Mouse (Mus musculus) liver, postnatal 0 days (tissue): ENCODE results near the gene Fto. TPM values are rescaled to one million over a fixed set of nuclear protein-coding genes. Genes with fewer than 3 reads are reported as not detected.

Experiments
- ATAC-seq: fragments of 200-750 bp; cut with Nextera tagmentation; 2 replicates; pipeline ENCODE4 v1.8.0; 2017; ENCODE audit warnings: mild to moderate bottlenecking, moderate library complexity
- DNase-seq: peaks from one replicate; pipeline ENCODE4 v3.0.0-alpha.2; 2016
- H3K27ac ChIP-seq: fragments of 300-500 bp; sonication (generic); 2 replicates; pipeline ENCODE4 v1.5.1; 2014; ENCODE audit warnings: antibody characterized with exemption, moderate library complexity, mild to moderate bottlenecking, low read depth
- H3K27me3 ChIP-seq: fragments of 300-500 bp; sonication (generic); 2 replicates; pipeline ENCODE4 v1.6.1; 2014; ENCODE audit warnings: low read length, control low read depth, mixed read lengths; ENCODE audit not compliant: insufficient read depth
- H3K36me3 ChIP-seq: fragments of 300-500 bp; sonication (generic); replicated peaks from 2 replicates; pipeline ENCODE4 v1.6.1; 2014; ENCODE audit warnings: mild to moderate bottlenecking, control low read depth, low read length, moderate library complexity, mixed read lengths; ENCODE audit not compliant: insufficient read depth
- H3K4me1 ChIP-seq: fragments of 300-500 bp; sonication (generic); 2 replicates; pipeline ENCODE4 v1.6.1; 2014; ENCODE audit warnings: antibody characterized with exemption, mild to moderate bottlenecking, control low read depth; ENCODE audit not compliant: insufficient read depth
- H3K4me2 ChIP-seq: fragments of 300-500 bp; sonication (generic); 2 replicates; pipeline ENCODE4 v1.6.1; 2014; ENCODE audit warnings: low read depth, mild to moderate bottlenecking, low read length, moderate library complexity, mixed read lengths
- H3K4me3 ChIP-seq: fragments of 300-500 bp; sonication (generic); 2 replicates; pipeline ENCODE4 v1.5.1; 2014; ENCODE audit warnings: low read depth, low read length
- H3K9ac ChIP-seq: fragments of 300-500 bp; sonication (generic); replicated peaks from 2 replicates; pipeline ENCODE4 v1.6.1; 2014; ENCODE audit warnings: mild to moderate bottlenecking, moderate library complexity
- H3K9me3 ChIP-seq: fragments of 300-500 bp; sonication (generic); 2 replicates; pipeline ENCODE4 v1.6.1; 2016; ENCODE audit warnings: mild to moderate bottlenecking, control low read depth, low read length, mixed read lengths
- CTCF ChIP-seq: sonication (generic); IDR thresholded peaks from 2 replicates; pipeline ENCODE4 v1.5.1; 2016; ENCODE audit warnings: antibody characterized with exemption, low read depth
- EP300 ChIP-seq: IDR thresholded peaks from 2 replicates; pipeline ENCODE4 v1.6.1; 2016; ENCODE audit warnings: antibody characterized with exemption, low read depth, mild to moderate bottlenecking
- WGBS: fragments of 180-500 bp; shearing (Covaris S2); extraction: QIAGEN DNeasy Blood & Tissue Kit; methylation state at CpG from one replicate; pipeline ENCODE4 v1.1.7; 2014; ENCODE audit not compliant: insufficient replicate concordance; 5-methylcytosine and 5-hydroxymethylcytosine counted together
- polyA plus RNA-seq: library from polyadenylated mRNA; unstranded; fragments of >200 nt; fragmentation: Nextera tagmentation; extraction: Ambion mirVana; gene quantifications from 2 replicates; pipeline ENCODE4 v1.2.1, GENCODE M21; 2015

Gene Fto
- polyA plus RNA-seq, 1 experiment from 2014 or later = 10.8 TPM

DNA sequence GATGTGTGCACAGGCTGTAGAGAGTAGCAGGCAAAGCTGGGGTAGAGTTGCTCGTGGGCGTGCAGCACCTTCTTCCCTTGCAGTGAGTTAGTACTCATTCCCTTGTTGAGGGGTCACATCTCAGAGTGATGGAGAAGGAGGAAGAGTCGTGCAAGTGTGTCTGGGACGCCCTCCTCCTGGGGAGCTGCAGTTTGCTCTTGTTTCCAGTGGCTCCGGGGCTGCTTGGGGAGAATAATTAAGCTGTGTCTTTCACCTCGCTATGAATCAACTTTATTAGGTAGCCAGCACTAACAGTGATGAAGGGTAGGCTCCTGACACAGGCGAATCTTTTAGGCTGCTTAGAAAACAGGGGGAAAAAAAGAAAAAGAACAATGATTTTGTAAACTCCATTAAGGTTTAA, 203.1 kb downstream of the Fto start:
- no peaks in the 10 kb centered on the region; the same call in 1 of the 2 replicates for H3K36me3 ChIP-seq
- H3K4me3 ChIP-seq = no peak overlapping the region
- ATAC-seq (no peak), DNase-seq (no peak)
- 70% methylated on average over 7 of the region's 7 CpGs for WGBS
- peaks cover 6% of the 10 kb centered on the region; the same call in 1 of the 2 replicates for H3K4me1 ChIP-seq
- TF ChIP-seq CTCF = no peak
- TF ChIP-seq EP300 = no peak
- H3K27me3 ChIP-seq = no peaks in the 10 kb centered on the region
- no peak overlapping the region for H3K4me2 ChIP-seq
- H3K9ac ChIP-seq = no peak overlapping the region
- no peak overlapping the region for H3K27ac ChIP-seq
- H3K9me3 ChIP-seq = no peaks in the 10 kb centered on the region

- Histone ChIP-seq H3K9me3 (no peaks in the 10 kb centered on the region), H3K9ac (no peak overlapping the region), H3K4me2 (no peak overlapping the region), H3K4me1 (peaks cover 6% of the 10 kb centered on the region; the same call in 1 of the 2 replicates), H3K27ac (no peak overlapping the region), H3K36me3 (no peaks in the 10 kb centered on the region), H3K4me3 (no peak overlapping the region), H3K27me3 (no peaks in the 10 kb centered on the region)
- TF ChIP-seq EP300 (no peak), CTCF (no peak)
- 21% methylated on average over 6 of the region's 6 CpGs for WGBS
- ATAC-seq (no peak), DNase-seq (no peak)
Measured at GRCm38 (mm10) chr8:91518085-91518484, 204.8 kb downstream of the Fto start.

DNA sequence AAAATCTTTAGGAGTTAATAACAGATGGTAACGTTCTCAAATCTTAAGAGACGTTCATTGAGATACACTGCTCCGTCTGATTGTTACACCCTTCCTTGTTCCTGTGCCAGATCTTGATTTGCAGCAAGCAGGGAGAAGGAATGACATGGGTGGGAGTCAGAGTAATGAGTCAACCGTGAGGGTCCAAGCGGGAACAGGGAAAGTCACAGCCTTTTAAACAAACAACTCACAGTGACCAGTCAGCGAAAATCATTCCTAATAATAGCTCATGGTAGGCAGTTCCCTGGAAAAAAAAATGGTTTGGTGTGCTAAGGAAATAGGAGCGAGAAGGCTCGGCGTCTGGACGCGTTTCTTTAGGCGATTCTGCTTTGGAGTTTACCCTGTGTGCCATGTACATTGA, 208.9 kb downstream of the Fto start:
- H3K9ac ChIP-seq = no peak overlapping the region
- peaks cover 6% of the 10 kb centered on the region; the same call in 1 of the 2 replicates for H3K4me1 ChIP-seq
- no peaks in the 10 kb centered on the region for H3K27me3 ChIP-seq
- H3K36me3 ChIP-seq = no peaks in the 10 kb centered on the region
- DNase-seq (no peak), ATAC-seq (no peak)
- no peak overlapping the region for H3K4me2 ChIP-seq
- TF ChIP-seq EP300 (no peak), CTCF (no peak)
- H3K9me3 ChIP-seq = no peaks in the 10 kb centered on the region
- no peak overlapping the region for H3K27ac ChIP-seq
- no peak overlapping the region for H3K4me3 ChIP-seq
- 74% methylated on average over 12 of the region's 12 CpGs for WGBS

GRCm38 (mm10) chr8:91524056-91524864, 210.9 kb downstream of the Fto start:
- H3K9ac ChIP-seq = no peak overlapping the region
- ATAC-seq (no peak), DNase-seq (no peak)
- H3K9me3 ChIP-seq = no peaks in the 10 kb centered on the region
- no peaks in the 10 kb centered on the region for H3K27me3 ChIP-seq
- H3K36me3 ChIP-seq = no peaks in the 10 kb centered on the region
- no peak overlapping the region for H3K4me2 ChIP-seq
- WGBS = 76% methylated on average over 16 of the region's 16 CpGs
- no peak overlapping the region for H3K27ac ChIP-seq
- TF ChIP-seq EP300 (no peak), CTCF (no peak)
- H3K4me1 ChIP-seq = no peaks in the 10 kb centered on the region; the same call in 1 of the 2 replicates
- H3K4me3 ChIP-seq = no peak overlapping the region

DNA sequence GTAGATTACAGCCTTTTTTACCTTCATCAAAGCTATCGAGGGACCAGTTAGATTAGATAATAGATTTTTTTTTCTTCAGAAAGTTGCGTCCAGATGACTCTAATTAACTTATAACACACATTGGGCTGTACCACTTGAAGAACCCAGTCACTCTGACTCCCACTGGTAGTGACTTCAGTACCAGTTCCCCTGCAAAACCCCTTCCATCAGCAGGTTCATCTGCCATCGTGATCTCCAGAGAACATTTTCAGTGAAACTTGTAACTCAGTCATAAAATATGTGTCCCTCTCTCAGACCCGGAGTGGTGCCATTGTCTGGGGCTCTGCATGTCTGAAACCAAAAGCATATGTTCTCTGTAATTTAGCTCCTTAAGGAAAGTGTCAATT, 211.5 kb downstream of the Fto start:
- H3K4me3 ChIP-seq = no peak overlapping the region
- ATAC-seq = no peak
- H3K4me1 ChIP-seq = no peaks in the 10 kb centered on the region; the same call in 1 of the 2 replicates
- no peak for TF ChIP-seq CTCF
- no peak for TF ChIP-seq EP300
- H3K27ac ChIP-seq = no peak overlapping the region
- no peaks in the 10 kb centered on the region for H3K27me3 ChIP-seq
- H3K36me3 ChIP-seq = no peaks in the 10 kb centered on the region
- H3K4me2 ChIP-seq = no peak overlapping the region
- H3K9ac ChIP-seq = no peak overlapping the region
- no peak for DNase-seq
- 59% methylated on average over 4 of the region's 4 CpGs for whole genome bisulfite sequencing
- no peaks in the 10 kb centered on the region for H3K9me3 ChIP-seq

GRCm38 (mm10) chr8:91525342-91525817, 212.1 kb downstream of the Fto start:
- no peak overlapping the region for H3K4me2 ChIP-seq
- no peak for ATAC-seq
- no peaks in the 10 kb centered on the region for H3K9me3 ChIP-seq
- TF ChIP-seq EP300 (no peak), CTCF (no peak)
- no peaks in the 10 kb centered on the region; the same call in 1 of the 2 replicates for H3K4me1 ChIP-seq
- no peak for DNase-seq
- H3K36me3 ChIP-seq = no peaks in the 10 kb centered on the region
- H3K9ac ChIP-seq = no peak overlapping the region
- no peak overlapping the region for H3K27ac ChIP-seq
- 52% methylated on average over 10 of the region's 10 CpGs for WGBS
- H3K4me3 ChIP-seq = no peak overlapping the region
- H3K27me3 ChIP-seq = no peaks in the 10 kb centered on the region
